Mouse (Mus musculus) thymus, adult 2 months (tissue): ENCODE measurements around the gene Slc2a2. TPM values are rescaled to one million over a fixed set of nuclear protein-coding genes. Genes with fewer than 3 reads are reported as not detected.

Source experiments
- DNase-seq: peaks from one replicate; pipeline ENCODE4 v3.0.0; 2021
- H3K27ac ChIP-seq: fragments of 200-500 bp; 2 replicates; pipeline ENCODE4 v1.5.1; 2012; ENCODE audit warnings: low read length, control low read depth; ENCODE audit not compliant: control insufficient read depth, insufficient read depth
- H3K27me3 ChIP-seq: fragments of 200-500 bp; 2 replicates; pipeline ENCODE4 v1.6.1; 2012; ENCODE audit warnings: mild to moderate bottlenecking, low read length, moderate library complexity, mixed read lengths; ENCODE audit not compliant: control insufficient read depth, insufficient read depth
- H3K36me3 ChIP-seq: fragments of 200-500 bp; 2 replicates; pipeline ENCODE4 v1.6.1; 2012; ENCODE audit warnings: mild to moderate bottlenecking, low read length, moderate library complexity; ENCODE audit not compliant: control insufficient read depth, insufficient read depth
- H3K4me1 ChIP-seq: fragments of 200-500 bp; replicated peaks from 2 replicates; pipeline ENCODE4 v1.6.1; 2012; ENCODE audit warnings: low read length; ENCODE audit not compliant: control insufficient read depth, insufficient read depth
- H3K4me3 ChIP-seq: fragments of 200-500 bp; 2 replicates; pipeline ENCODE4 v1.5.1; 2012; ENCODE audit warnings: mild to moderate bottlenecking, low read length, control low read depth, moderate library complexity; ENCODE audit not compliant: control insufficient read depth, insufficient read depth
- CTCF ChIP-seq: fragments of 200-500 bp; IDR thresholded peaks from 2 replicates; pipeline ENCODE4 v1.5.1; 2012; ENCODE audit warnings: mild to moderate bottlenecking, control low read depth, low read length, moderate library complexity, borderline replicate concordance; ENCODE audit not compliant: control insufficient read depth, poor library complexity, insufficient read depth; ENCODE audit errors: extremely low read depth
- POLR2A ChIP-seq: fragments of 200-500 bp; IDR thresholded peaks from 2 replicates; pipeline ENCODE4 v1.6.1; 2012; ENCODE audit warnings: mild to moderate bottlenecking, low read length, control low read depth, moderate library complexity; ENCODE audit not compliant: control insufficient read depth, poor library complexity, insufficient read depth; ENCODE audit errors: extremely low read depth
- WGBS: fragments of 180-500 bp; shearing (Covaris S2); methylation state at CpG from one replicate; pipeline ENCODE4 v1.1.7; 2018; 5-methylcytosine and 5-hydroxymethylcytosine counted together
- polyA plus RNA-seq: library from polyadenylated mRNA; depleted of rRNA; stranded (reverse); fragments of >200 nt; gene quantifications from 2 replicates; pipeline ENCODE4 v1.2.3, GENCODE M21; 2012

The Slc2a2 gene
- polyA plus RNA-seq, 1 experiment: 0.08 TPM

DNA sequence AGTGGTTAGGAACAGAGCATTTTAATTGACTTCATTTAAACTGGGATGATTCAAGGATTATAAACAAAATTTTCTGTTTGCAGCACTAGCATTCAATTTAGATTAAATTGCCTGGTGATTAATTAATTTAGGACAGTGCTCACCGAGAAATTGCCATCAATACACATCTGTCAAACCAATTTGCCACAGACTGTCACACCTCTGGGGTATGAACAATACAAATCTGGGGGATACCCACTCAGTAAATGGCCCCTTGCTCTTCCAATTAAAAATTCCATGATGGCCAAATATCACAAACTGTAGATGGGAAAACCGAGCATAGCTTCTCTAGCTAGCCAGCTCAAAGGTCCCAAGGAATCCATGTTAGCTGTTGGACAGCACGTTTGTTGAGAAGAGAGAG lies 15.3 kb upstream of the Slc2a2 start:
- no peaks in the 10 kb centered on the region for H3K4me1 ChIP-seq
- WGBS: 93% methylated on average over 3 of the region's 3 CpGs
- H3K27me3 ChIP-seq: no peaks in the 10 kb centered on the region
- no peaks in the 10 kb centered on the region for H3K36me3 ChIP-seq
- no peak for DNase-seq
- no peak for TF ChIP-seq CTCF
- TF ChIP-seq POLR2A: no peak
- no peak overlapping the region for H3K27ac ChIP-seq
- H3K4me3 ChIP-seq: no peak overlapping the region

DNA sequence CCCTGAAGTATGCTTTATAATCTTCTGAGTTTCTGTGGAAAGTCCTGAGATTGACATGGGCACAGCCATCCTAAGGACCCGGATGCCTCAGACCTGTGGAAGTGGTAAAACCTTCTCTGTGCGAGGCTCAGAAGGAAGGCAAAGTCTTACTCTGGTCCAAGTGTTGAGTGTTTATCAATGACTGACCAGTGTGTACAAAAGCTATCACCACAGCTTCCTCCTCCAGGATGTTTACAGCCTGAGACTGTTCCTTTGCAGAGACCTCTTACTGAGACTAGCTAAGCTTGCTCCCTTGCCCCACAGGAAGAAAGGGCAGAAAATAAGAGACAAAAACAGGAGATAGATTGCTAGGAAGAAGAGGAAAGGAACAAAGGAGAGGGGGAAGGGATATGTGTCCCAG lies 12.2 kb upstream of the Slc2a2 start:
- Histone ChIP-seq H3K4me1 (no peaks in the 10 kb centered on the region), H3K27ac (no peak overlapping the region), H3K27me3 (no peaks in the 10 kb centered on the region), H3K36me3 (no peaks in the 10 kb centered on the region), H3K4me3 (no peak overlapping the region)
- TF ChIP-seq POLR2A: no peak
- TF ChIP-seq CTCF: no peak
- DNase-seq: no peak
- 80% methylated on average over 2 of the region's 2 CpGs for WGBS

DNA sequence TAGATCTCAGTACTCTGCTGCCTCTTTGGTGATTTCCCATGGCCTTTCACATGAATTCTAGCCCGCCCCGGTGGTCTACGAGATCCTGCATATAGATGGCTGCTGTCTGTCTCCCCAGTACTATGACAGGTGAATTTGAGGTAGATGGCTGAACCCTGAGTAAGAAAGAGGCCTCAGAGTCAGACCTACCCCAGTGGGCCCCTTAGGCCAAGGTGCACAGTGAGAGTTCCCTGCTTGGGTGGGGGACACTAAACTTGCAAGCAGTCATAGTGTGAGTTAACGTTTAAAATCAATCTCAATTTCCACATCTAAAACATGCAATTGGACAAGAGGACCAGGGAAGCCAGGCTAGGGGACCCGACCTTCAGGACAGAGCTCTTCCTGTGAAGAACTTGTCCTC lies 2.9 kb upstream of the Slc2a2 start:
- 91% methylated on average over 5 of the region's 5 CpGs for WGBS
- Histone ChIP-seq H3K4me3 (no peak overlapping the region), H3K4me1 (no peaks in the 10 kb centered on the region), H3K27ac (no peak overlapping the region), H3K36me3 (no peaks in the 10 kb centered on the region), H3K27me3 (no peaks in the 10 kb centered on the region)
- TF ChIP-seq POLR2A (no peak), CTCF (no peak)
- no peak for DNase-seq

DNA sequence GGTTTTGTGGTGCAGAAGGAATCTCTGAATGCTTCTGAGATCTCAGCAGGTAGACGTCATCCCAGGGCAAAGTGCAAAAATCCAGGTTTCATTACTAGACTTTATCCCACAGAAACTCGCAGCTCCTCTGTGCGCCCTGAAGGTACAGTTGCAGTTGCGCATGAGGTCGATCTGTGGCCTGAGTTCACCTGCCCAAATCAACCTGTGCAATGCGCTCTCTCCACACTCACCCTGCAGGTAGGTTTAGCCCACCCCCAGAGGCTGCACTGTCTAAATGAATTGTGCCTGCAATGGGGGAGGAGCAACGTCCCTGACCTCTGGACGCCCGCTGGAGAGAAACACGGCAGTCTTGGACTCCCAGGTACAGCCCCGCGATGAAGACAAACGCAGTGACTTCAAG lies 2.1 kb upstream of the Slc2a2 start:
- Histone ChIP-seq H3K4me1 (no peaks in the 10 kb centered on the region), H3K27me3 (no peaks in the 10 kb centered on the region), H3K4me3 (no peak overlapping the region), H3K27ac (no peak overlapping the region), H3K36me3 (no peaks in the 10 kb centered on the region)
- WGBS: 92% methylated on average over 13 of the region's 13 CpGs
- DNase-seq: no peak
- TF ChIP-seq POLR2A: no peak
- TF ChIP-seq CTCF: no peak

DNA sequence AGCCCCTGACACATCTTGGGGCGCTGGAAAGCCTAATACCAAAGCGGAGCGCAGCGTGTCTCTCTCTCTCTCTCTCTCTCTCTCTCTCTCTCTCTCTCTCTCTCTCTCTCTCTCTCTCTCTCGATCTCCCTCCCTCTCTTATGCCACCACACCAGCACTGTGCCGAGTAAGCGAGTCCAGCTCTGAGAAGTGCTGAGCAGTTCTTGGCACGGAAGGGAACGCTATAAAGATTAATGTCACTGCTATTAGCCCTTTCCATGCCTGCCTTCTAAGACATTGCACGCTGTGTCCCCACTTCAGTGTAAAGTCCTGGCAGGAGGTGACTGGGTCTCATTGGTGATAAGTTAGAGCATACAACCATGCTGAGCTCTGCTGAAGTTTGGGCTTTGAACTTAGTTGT lies 1.5 kb upstream of the Slc2a2 start:
- Histone ChIP-seq H3K27me3 (no peaks in the 10 kb centered on the region), H3K4me3 (no peak overlapping the region), H3K4me1 (no peaks in the 10 kb centered on the region), H3K36me3 (no peaks in the 10 kb centered on the region), H3K27ac (no peak overlapping the region)
- WGBS: 92% methylated on average over 10 of the region's 10 CpGs
- DNase-seq: no peak
- TF ChIP-seq CTCF (no peak), POLR2A (no peak)

DNA sequence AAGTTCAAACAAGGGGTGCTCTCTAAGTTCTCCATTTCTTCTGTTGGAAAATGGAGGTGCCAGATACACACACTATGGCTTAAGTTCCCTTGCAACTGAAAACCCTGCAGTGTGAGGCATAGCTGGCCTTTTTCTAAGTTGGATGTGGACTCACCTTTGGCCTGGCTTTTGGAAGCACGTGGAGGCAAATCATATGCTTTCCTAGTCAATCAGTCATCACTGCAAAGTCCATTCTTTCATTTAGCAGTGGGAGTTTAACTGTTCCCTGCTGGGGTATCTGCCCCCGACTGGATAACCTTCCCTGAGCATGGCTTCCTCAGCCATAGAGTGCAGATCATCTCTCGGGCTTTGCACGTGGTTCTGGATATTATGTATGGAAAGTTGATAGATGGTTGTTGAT lies 1.9 kb downstream of the Slc2a2 start:
- H3K4me1 ChIP-seq: no peaks in the 10 kb centered on the region
- WGBS: 91% methylated on average over 4 of the region's 4 CpGs
- no peaks in the 10 kb centered on the region for H3K36me3 ChIP-seq
- DNase-seq: no peak
- no peak overlapping the region for H3K27ac ChIP-seq
- TF ChIP-seq CTCF (no peak), POLR2A (no peak)
- no peak overlapping the region for H3K4me3 ChIP-seq
- H3K27me3 ChIP-seq: no peaks in the 10 kb centered on the region

DNA sequence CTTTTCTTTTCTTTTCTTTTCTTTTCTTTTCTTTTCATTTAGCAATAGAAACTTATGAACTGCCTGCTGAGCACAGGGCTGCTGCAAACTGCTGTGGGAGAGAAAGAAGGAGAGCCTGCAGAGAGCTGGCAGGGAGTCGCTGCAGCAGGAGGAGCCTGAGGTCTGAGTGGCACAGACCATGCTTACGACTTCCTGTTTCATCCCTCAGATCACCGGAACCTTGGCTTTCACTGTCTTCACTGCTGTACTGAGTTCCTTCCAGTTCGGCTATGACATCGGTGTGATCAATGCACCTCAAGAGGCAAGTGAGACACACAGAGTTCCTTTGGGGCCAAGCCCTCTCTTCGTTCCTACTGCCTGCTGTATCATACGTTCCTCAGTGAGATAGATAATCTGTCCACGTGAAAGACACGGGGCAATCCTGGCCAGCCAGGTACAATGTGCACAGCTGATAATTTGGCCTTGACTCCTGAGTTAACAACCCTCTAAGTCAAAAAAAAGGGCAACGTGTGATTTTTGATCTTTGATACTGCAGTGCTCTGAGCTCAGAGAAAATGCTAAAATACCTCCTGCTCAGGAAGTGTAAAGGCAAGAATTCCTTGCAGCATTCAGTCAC lies 7.9 kb downstream of the Slc2a2 start:
- Histone ChIP-seq H3K27ac (no peak overlapping the region), H3K36me3 (no peaks in the 10 kb centered on the region), H3K27me3 (no peaks in the 10 kb centered on the region), H3K4me1 (no peaks in the 10 kb centered on the region), H3K4me3 (no peak overlapping the region)
- whole genome bisulfite sequencing: 43% methylated on average over 10 of the region's 10 CpGs
- DNase-seq: no peak
- no peak for TF ChIP-seq CTCF
- no peak for TF ChIP-seq POLR2A
